Mouse (Mus musculus) T-helper 1 cell (primary cell): ENCODE measurements around the gene Slc25a18.

Source experiments
- in situ Hi-C: fragments of 300-600 bp; cut with MboI, MseI; formaldehyde crosslinking; loops from one replicate; pipeline ENCODE4 v1.15.1; 2025; ENCODE audit warnings: high pct_unique_total_duplicates

Gene Slc25a18

DNA sequence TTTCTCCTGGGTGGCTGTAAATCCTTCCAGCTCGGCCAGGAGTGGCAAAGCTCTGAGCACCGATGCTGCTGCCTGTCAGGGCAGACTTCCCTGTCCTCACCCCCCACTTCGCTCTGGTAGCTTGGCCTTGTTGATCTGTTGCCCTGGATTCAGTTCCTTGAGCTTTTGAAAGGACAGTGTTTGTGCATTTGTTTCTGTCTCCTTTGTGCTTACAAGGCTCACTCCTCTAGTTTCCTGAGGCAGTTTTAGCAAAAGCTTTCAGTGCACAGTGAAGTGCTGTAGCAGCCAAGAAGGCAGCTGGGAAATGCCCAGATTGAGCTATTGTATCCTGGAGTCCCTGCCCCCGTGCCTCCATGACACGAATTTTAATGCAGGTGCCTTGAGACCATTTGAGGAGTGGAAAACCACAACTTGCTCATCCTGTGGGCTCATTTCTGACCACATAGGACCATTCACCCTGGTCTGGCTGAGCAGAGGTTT lies at the start of gene Slc25a18:
TSS of gene Slc25a18 (plus strand) at position 430 of the 480 bp plus-strand sequence.
- in situ Hi-C loops = no loop called here

DNA sequence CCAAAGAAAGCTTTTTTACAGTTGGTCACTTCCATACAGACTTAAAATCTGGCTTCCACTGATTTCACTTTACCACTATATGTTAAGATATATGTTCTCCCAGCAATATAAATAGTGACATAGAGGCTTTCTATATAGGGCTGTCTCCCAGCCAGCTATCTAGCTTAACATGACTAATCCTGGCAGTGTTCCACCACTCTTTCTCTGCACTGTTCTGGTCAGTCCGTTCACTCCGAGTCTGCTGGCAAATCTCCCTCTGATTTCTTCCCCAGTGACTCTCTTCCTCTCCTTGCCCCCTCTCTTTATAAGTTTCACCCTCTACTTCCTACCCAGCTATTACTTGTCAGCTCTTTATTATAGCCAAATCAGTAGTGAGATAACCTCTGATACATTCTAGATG lies 47.4 kb upstream of the Slc25a18 start:
- in situ Hi-C loops = no loop called here

DNA sequence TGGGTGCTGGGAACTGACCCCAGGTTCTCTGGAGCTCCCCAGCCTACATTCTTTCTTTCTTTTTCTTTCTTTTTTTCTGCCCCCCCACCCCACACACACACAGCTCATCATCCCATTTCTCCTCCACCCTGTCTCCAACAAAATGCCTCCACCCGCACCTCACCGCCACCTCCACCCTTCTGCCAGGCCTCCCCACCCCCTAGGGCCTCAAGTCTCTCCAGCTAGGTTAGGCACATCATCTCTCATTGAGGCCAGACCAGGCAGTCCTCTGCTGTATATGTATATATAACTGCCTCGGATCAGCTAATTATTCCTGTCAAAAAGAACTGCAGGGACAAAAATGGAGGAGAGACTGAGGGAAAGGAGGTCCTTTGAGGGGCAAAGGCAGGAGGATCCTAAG lies 37.4 kb upstream of the Slc25a18 start:
- in situ Hi-C loops = no loop called here

DNA sequence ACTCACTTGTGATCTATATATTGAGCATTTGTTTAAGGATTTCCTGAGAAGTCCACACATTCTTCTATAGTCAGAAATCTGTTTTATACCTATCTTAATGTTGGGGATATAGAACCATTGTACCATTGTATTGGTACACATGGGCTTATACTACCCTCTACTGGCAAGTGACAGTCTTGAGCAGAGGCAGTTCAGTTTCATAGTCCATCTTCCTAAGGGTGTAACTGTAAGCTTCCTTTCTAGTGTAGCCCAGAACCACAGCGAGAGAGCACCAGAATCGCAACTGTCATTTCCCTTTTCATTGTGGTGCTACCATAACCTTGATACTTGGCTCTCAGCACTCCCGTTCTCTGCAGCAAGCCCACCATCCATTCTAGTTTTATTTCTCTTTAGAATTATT lies 36.8 kb upstream of the Slc25a18 start:
- in situ Hi-C loops = no loop called here

DNA sequence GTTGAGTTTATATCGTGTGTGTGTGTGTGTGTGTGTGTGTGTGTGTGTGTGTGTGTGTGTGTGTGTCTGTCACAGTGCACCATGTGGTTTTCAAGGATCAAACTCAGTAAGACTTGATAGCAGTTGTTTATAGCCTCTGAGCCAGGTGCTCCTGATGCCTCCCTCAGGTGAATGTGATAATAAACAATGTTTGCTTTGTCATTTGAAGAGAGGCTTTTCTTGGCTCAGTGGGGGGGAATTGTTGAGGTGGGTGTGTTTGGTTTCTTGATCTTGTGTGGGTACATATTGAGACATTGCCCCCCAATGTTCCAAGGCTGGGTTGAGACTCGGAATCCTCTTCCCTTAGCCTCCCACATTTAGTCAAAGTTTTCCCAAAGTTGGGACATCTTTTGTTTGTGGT lies 30.2 kb upstream of the Slc25a18 start:
- in situ Hi-C loops = no loop called here

DNA sequence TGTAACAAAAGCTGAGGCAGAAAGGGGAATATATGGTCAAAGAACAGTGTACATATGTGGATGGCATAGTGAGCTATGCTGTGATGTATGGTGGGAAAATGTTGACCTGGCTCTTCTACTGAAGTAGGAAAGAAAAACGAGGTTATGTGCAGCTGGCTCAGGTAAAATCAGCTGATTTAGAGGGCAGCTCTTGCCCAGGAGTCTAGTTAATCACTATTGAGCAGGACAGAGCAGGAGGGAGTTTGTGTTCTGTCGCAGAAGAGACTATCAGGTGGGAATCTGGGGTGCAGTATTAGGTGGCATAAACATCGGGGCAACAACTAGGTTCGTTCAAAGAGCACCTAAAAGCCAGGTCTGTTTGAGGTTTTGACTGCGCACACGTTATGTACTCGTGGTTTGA lies 29.1 kb upstream of the Slc25a18 start:
- in situ Hi-C loops = no loop called here

DNA sequence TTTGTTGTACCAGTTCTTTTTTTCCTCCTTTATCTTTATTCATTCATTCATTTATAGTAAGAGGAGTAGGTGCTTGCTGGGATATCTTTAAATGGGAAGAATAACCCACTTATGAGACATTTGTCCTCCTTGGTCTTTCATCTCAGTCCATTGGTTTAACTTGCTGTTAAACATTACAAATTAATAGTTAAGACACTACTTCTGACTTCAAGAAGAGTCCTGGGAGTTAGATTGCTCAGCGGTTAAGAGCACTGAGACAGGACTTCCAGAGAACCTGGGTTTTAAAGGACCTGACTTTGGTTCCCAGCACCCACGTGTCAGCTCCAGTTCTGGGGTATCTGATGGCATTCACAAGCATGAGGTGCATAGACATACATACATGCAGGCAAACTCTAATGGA lies 27.0 kb upstream of the Slc25a18 start:
- in situ Hi-C loops = no loop called here

DNA sequence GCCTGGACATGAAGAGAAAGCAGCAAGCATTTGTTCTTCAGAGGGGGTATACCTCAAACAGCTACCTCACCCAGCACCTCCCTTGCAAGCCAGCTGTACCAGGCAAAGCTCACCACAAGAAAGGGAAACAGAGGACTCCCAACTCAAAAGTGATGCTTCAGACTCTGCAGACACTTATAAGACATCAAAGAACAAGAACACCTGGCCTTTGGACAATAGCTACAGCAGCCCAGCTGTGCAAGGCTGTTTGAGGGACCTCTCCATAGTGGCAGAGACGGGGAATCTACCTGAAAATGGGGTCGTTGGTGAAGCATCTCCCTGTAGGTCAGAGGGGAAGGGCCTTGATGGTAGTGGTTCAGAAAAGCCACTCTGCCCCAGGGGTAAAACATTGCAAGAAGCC lies 12.2 kb upstream of the Slc25a18 start:
- in situ Hi-C loops = no loop called here

DNA sequence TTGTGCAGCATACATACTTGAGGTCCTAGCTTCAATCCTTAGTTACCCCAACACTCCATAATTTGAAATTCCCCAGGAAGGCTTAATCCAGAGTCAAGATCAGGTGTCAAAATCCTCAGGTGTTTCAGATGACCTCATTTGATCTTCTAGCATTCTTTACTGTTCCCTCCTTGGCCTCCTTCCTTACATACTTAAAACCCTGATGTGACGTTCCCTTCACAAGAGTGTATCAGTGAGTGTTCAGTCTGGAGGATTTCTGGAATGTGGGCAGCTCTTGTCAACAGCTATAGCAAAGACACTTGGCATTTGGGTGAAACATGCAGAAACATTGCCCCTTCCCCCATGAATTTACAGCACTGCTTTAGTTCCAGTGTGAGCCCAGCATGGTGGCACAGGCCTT lies 3.4 kb upstream of the Slc25a18 start:
- in situ Hi-C loops = no loop called here

DNA sequence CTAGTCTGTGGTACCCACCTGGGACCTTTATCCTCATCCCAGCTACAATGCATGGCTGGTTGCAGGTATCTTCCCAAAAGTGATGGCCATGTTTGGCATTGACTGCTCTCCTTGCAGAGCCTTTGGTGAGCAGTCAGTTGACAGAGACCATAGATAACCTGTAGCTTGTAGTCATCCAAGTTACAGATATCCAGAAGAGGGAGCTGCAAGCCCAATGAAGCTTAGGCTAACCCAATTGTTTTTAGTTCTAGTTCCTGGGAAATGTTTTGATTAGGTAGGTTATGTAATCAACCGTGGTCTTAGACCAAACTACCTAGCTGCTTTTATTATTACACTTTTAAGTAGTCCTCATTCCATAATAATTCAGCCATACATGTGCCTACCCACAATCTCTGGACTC lies 2.0 kb upstream of the Slc25a18 start:
- in situ Hi-C loops = no loop called here

DNA sequence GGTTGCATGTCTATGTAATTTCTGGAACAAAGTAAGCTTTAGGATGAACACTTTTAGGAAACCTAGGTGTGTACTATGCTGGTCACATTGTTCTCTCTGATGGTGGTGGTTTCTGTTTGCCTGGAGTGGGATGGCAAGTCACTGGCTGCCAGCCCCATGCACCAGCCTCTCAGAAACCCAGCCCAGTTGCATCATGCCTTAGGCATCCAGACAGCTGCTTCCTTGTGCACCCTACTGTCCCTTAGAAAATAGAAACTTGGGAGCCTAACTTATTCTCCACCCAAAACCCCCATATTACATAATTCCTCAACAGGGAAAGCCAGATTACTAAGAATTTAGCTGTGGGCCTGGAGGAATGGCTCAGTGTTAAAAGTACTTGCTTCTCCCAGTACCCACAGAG lies 1.4 kb upstream of the Slc25a18 start:
- in situ Hi-C loops = no loop called here

DNA sequence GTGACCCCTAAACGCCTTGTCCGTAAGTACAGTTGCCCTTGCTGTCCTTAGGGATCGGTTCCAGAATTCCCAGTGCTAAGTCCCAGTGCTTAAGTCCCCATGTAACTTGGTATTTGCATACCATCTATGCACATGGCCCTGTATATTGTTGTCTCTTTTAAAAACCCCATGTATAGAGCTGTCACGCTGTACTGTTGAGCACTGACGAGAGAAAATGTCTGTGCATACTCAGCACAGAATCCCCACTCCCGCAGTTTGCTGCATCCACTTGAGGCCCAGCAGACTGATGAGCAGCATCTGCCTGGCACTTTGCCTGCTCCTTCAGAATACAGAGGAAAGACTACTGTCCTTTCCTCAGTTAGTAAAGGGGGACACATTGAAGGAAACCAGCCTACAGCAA lies 385 bp downstream of the Slc25a18 start:
- in situ Hi-C loops = no loop called here

DNA sequence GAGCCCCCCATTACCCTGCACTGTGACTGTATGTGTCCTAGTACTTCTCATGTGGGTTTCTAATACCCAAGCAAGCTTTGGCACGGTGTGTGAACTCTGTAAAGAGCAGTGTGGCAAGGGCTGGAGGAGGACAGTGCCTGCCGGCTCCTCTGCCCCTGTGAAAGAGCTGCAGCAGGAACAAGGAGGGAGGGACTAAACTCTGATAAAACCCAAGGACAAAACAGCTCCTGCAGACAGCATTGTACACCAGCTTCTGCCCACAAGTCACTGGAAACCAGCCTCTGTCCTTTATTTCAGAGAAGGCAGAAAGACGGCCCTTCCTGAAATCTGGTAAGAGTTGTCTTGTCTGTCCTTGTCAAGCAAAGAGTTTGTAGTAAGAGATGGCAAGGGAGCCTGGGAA lies 2.9 kb downstream of the Slc25a18 start:
- in situ Hi-C loops = no loop called here

DNA sequence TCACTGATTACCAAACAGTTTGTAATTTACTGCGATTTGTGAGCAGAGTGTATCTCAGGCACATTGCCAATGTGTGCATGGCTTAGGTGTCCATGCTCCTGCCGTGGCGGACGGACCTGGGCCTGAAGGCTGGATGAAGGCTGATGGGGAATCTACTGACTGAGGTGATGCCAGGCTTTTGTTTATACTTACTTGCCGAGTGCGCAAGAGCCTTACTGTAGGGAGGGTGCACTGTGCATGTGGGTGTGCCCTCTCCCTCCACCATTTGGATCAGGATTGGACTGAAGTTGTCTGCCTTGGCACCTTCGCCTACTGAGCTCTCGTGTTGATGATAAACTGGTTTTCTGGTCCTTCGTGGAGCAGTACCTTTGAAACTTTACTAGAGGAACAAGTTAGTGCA lies 4.2 kb downstream of the Slc25a18 start:
- in situ Hi-C loops = no loop called here

DNA sequence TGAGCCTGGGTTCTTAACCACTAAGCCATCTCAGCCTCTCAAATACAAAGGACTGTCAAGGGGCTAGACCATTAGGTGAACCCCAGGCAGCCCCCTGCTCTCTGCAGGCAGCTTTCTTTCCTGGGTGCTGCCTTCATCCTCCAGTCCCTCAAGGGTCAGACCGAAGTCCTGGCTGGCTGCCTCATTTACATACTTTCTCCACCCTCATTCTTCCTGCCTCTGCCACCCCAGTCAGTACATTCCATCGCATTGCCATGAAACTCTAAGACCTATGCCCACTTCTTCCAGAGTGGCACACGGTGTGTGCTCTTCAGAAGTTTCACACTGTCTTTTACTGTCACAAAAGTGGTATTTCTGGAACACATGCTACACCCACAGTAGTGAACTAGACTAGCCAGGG lies 4.8 kb downstream of the Slc25a18 start:
- in situ Hi-C loops = no loop called here

DNA sequence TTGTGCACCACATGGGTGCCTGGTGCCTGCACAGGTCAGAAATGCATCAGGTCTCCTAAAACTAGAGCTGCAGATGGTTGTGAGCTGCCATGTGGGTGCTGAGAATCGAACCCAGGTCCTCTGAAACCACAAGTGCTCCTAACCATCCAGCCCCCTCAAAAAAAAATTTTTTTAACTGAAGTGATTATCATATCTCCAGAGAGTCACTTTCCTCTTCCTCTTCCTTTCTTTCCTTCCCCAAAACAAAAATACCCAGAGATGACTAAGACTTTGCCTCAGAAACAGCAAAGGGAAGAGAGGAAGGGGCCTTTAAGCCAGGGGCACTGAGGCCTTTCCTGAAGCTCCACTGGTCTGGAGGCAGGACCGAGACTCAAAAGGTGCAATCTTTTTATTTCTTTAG lies 9.6 kb downstream of the Slc25a18 start:
- in situ Hi-C loops = no loop called here

DNA sequence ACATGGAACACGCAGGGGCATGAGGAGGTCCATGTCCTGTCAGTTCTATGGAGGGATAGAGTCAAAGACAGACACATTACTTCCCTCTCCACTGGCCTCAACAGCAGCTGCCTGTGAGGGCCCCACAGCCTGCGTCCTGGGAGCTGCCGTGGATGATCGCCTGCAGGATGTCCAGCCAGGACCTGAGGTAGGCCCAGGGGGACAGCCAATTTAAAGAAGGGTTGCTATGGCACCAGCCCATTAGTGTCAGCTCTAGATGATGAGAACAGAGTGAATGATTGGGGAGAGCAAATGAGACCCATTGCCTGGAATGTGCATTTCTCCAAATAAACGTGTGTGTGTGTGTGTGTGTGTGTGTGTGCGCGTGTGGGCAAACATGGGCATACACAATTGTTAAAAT lies 11.0 kb downstream of the Slc25a18 start:
- in situ Hi-C loops = no loop called here

DNA sequence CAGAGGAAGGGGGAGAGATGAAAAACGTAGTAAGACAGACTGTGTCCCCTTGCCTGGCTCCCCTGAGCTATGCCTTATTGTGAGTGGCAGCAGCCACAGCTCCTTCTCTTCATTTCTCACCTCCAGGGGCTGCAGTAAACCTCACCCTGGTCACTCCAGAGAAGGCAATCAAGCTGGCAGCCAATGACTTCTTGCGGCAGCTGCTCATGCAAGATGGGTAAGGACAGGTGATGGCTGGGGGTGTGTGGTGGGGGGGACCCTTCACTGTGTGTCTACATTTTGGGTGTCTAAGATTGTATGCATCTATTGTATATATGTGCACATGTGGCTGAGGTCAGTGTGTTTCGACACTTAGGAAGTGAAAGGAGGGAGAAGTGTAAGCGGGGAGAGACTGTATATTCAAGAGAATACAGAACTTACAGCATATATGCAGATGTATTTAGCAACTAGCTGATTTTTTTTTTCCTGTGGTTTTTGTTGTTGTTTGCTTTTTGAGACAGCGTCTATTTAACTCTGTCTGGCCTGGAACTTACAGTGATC lies 14.8 kb downstream of the Slc25a18 start:
- in situ Hi-C loops = no loop called here

DNA sequence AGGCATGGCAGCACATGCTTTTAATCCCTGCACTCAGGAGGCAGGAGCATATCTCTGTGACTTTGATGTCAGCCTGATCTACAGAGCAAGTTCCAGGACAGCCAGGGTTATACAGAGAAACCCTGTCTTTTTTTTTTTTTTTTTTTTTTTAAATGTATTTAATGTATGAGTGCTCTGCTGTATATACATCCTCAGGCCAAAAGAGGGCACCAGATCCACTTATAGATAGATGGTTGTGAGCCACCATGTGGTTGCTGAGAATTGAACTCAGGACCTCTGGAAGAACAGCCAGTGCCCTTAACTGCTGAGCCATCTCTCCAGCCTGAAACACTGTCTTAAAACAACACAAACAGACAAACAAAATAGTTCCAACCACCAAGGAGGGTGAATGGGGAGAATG lies 15.5 kb downstream of the Slc25a18 start:
- in situ Hi-C loops = no loop called here

DNA sequence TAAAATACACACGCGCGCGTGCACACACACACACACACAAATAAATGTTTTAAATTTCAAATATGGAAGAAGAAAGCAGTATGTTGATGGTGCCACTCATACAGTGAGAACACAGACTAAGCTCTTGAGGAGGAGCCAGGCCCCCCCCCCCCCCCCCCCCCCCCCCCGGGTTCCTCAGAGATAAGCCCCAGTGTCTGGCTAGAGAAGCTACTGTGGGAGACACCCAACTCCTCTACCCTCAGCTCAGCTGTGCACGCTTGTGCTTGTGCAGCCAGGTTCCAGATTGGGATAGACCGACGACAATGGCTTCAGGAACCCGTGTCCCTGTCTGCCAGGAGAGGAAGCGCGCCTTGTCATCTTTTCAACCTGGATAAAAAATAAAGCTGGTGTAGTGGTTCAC lies 16.8 kb downstream of the Slc25a18 start:
- in situ Hi-C loops = no loop called here

DNA sequence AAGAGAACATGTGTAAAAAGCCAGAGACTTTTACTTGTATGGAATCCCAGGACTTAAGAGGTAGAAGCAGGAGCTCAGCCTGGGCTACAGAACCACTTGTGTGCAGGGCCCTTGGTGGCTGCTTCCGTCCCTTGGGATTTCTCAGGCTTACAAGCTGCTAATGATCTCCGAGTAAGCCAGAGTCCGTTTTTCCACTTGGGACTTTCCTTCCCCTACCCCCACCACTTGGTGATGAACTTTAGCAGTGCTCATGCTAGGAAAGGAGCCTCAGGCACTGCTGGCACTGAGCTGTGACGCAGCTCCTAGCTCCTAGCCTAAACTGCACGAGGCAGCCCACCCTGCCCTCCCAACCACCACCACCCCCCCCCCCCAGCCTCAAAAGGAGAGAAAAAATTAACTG lies 17.3 kb downstream of the Slc25a18 start:
- in situ Hi-C loops = no loop called here

DNA sequence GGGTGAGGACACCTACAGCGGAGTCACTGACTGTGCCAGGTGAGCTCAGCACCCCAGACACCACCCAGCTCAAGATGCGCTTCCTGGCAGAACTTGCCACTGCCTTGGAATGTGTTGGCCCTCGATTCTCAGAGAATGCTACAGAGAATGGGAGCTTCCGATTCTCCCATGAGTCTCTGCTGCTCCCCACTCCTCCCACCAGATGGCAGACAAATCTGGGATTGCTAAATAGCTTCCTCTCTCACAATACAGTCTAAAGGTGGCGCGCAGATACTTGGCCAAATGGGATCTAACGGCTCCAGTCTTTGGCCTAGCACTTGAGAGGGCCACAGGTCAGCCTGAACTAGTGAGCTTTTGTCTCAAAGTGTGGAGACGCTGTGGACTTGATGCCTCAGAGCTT lies 19.6 kb downstream of the Slc25a18 start:
- in situ Hi-C loops = no loop called here

DNA sequence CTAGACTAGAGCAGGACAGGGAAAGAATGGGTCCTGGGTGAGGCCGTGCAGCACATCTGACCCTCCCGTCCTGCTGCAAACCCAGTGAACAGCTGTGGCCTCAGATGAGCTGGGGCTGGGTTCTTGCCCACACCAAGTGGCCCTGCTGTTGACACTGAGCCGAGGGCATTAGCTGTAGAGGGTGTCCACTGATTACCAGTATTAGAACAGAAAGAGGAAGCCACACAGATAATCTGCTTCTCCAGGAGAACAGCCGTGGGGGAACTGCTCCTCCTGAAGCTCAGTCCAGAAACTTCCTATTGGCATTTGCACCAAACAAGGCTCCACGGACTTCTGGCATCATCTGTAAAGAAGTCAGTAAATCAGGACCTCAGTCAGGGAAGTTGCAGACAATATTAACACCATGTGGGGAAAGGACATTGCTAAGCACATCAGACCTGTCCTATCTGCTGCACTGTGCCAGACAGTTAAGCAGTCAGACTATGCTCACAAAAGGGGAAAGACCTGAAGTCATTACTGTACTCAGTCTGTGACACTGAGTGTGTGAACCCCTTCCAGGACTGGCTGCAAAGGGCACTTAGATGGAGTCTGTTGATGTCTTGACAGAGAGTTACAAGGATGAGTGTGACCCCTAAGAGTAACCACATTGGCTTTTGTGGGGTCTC lies 22.2 kb downstream of the Slc25a18 start:
- in situ Hi-C loops = no loop called here

DNA sequence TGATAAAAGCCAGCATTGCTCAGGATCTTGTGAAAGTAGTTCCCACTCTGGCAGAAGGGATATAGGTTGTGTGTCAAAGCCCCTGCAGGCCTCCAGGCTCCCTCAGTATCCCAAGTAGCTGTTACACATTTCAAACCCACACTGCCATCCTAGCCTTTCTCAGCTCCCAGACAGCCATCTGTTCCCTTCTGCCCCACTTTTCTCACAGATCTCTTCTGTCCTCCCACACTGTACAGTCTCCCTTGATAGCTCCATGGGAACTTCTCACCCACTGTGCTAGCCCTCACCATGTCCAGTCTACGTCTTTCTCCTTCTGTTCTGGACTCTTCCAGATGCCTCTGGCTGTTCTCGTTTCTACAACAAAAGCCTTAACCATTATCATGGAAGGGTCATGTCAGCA lies 22.7 kb downstream of the Slc25a18 start:
- in situ Hi-C loops = no loop called here
